Mouse (Mus musculus): Measurements from ENCODE around the gene Tmem107. TPM values are rescaled to one million over a fixed set of nuclear protein-coding genes. Genes with fewer than 3 reads are reported as not detected.

Tmem107 gene
- polyA plus RNA-seq, 1 experiment from 2014 or later, result 59.8 TPM

DNA sequence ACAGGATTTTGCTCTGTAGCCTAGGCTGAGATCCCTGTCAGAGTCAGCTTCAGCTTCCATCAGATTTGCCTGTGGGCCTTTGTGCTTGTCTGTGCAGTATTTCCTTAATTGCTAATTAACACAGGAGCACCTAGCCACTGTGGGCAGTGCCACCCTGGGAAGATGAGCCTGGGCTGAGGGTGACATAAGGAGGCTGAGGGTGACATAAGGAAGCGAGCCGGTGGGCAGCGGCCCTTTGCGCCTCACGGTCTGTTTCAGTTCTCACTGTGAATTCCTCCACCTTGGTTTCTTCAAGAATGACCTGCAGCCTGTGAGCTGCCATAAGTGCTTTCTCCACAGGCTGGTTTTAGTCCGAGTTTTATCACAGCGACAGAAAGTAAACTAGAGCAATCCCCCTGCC, 11.0 kb downstream of the Tmem107 start:
- 82% methylated on average over 7 of the region's 7 CpGs for WGBS
- no peak overlapping the region for H3K9ac ChIP-seq (replicated peaks; ENCODE audit: low read depth, low read length)

DNA sequence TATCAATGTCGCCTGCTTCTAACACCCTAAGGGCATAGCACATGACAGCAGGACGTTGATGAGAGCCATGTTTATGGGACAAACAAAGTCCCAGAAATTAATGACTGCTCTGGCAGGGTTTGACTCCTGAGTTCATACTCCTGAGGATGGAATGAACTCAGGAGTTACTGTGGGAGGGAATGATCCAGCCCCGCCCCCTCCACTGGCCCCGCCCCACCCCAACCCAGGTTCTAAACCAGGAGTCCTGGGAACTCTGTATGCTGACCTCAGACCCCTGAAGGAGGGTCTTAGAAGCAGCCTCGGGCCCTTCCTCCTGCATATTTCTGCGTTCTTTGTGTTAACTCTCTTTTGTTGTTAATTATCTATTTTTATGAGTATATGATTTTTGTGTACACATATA, 15.0 kb downstream of the Tmem107 start:
- peaks cover 29% of the 10 kb centered on the region for H3K4me1 ChIP-seq (ENCODE audit: control insufficient read depth, insufficient read depth, low read length)
- no peak for ATAC-seq (ENCODE audit: insufficient number of reproducible peaks, insufficient read depth, low FRiP score, low read depth)
- no peaks in the 10 kb centered on the region for H3K9me3 ChIP-seq (ENCODE audit: control insufficient read depth, low read depth, low read length)
- no peak overlapping the region for H3K4me3 ChIP-seq (ENCODE audit: low read depth, low read length)
- H3K27me3 ChIP-seq (ENCODE audit: control insufficient read depth, insufficient read depth, low read length), result no peaks in the 10 kb centered on the region
- no peak overlapping the region for H3K9ac ChIP-seq (replicated peaks; ENCODE audit: low read depth, low read length)
- H3K4me2 ChIP-seq (replicated peaks; ENCODE audit: low read depth, low read length), result no peak overlapping the region
- 57% methylated on average over 6 of the region's 6 CpGs for WGBS
- H3K27ac ChIP-seq (ENCODE audit: low read length), result no peak overlapping the region; the same call in 1 of the 2 replicates
- H3K36me3 ChIP-seq (ENCODE audit: control insufficient read depth, insufficient read depth, low read length), result peaks cover 7% of the 10 kb centered on the region

More for the DNA sequence above, 11.0 kb downstream of the Tmem107 start:
- H3K4me2 ChIP-seq (replicated peaks; ENCODE audit: low read depth, low read length), result no peak overlapping the region
- H3K27ac ChIP-seq (ENCODE audit: low read length), result no peak overlapping the region
- H3K4me3 ChIP-seq (ENCODE audit: low read depth, low read length), result no peak overlapping the region
- H3K36me3 ChIP-seq (ENCODE audit: control insufficient read depth, insufficient read depth, low read length), result no peaks in the 10 kb centered on the region
- no peaks in the 10 kb centered on the region for H3K27me3 ChIP-seq (ENCODE audit: control insufficient read depth, insufficient read depth, low read length)
- H3K4me1 ChIP-seq (ENCODE audit: control insufficient read depth, insufficient read depth, low read length), result 0 out of 2 replicates have a peak, but pooled peaks cover 3% of the 10 kb centered on the region
- no peaks in the 10 kb centered on the region for H3K9me3 ChIP-seq (ENCODE audit: control insufficient read depth, low read depth, low read length)
- ATAC-seq (ENCODE audit: insufficient number of reproducible peaks, insufficient read depth, low FRiP score, low read depth), result no peak

DNA sequence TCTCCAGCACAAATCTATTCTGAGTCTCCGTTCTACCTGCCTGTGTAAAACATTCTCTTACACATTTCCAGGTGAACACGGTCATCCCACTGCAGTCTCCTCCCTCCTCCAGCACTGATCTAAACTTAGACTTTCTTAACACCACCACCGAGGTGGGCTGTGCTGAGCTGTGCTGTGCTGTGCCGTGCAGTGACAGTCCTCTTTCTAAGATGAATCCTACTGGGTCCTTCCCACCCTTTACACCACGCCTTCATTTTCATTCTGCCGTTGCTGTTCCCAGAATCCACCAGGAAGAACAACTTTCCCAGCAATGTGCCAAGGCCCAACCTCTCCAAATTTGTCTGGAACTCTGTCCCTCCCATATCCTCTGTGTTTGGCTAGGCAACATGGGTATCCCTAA, 15.8 kb downstream of the Tmem107 start:
- Histone ChIP-seq H3K4me3 (ENCODE audit: low read depth, low read length) (no peak overlapping the region), H3K9me3 (ENCODE audit: control insufficient read depth, low read depth, low read length) (no peaks in the 10 kb centered on the region), H3K27ac (ENCODE audit: low read length) (peak overlapping the region; percentile 91), H3K9ac (replicated peaks; ENCODE audit: low read depth, low read length) (no peak overlapping the region), H3K36me3 (ENCODE audit: control insufficient read depth, insufficient read depth, low read length) (peaks cover 12% of the 10 kb centered on the region), H3K4me2 (replicated peaks; ENCODE audit: low read depth, low read length) (no peak overlapping the region), H3K4me1 (ENCODE audit: control insufficient read depth, insufficient read depth, low read length) (peaks cover 29% of the 10 kb centered on the region), H3K27me3 (ENCODE audit: control insufficient read depth, insufficient read depth, low read length) (no peaks in the 10 kb centered on the region)
- 36% methylated on average over 6 of the region's 6 CpGs for WGBS
- no peak for ATAC-seq (ENCODE audit: insufficient number of reproducible peaks, insufficient read depth, low FRiP score, low read depth)

DNA sequence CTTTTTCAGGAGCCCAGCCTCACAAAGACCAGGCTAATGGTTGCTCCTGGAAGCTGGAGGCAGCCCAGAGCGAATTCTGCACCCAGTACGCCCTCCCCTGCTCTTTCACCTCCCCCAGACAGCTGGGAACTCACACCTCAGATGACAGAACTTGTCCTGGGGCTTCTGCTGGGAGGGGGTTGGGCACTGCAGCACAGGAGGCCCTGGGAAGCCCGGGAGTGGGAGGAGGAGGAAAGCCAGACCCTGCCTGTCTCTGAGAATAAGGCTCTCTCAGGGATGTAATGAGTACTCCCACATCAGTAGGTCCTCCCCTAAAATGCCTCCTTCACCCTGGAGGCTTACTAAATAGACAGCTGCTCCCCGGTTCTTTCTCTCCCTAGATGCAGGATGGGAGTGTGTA, 16.5 kb downstream of the Tmem107 start:
- H3K4me2 ChIP-seq (replicated peaks; ENCODE audit: low read depth, low read length), result no peak overlapping the region
- H3K27me3 ChIP-seq (ENCODE audit: control insufficient read depth, insufficient read depth, low read length), result no peaks in the 10 kb centered on the region
- H3K9ac ChIP-seq (replicated peaks; ENCODE audit: low read depth, low read length), result no peak overlapping the region
- H3K4me3 ChIP-seq (ENCODE audit: low read depth, low read length), result no peak overlapping the region
- 25% methylated on average over 4 of the region's 4 CpGs for WGBS
- peak; percentile 59; the same call in 1 of the 2 replicates for ATAC-seq (ENCODE audit: insufficient number of reproducible peaks, insufficient read depth, low FRiP score, low read depth)
- H3K9me3 ChIP-seq (ENCODE audit: control insufficient read depth, low read depth, low read length), result no peaks in the 10 kb centered on the region
- H3K36me3 ChIP-seq (ENCODE audit: control insufficient read depth, insufficient read depth, low read length), result peaks cover 19% of the 10 kb centered on the region
- peak overlapping the region; percentile 91 for H3K27ac ChIP-seq (ENCODE audit: low read length)
- peaks cover 29% of the 10 kb centered on the region for H3K4me1 ChIP-seq (ENCODE audit: control insufficient read depth, insufficient read depth, low read length)

DNA sequence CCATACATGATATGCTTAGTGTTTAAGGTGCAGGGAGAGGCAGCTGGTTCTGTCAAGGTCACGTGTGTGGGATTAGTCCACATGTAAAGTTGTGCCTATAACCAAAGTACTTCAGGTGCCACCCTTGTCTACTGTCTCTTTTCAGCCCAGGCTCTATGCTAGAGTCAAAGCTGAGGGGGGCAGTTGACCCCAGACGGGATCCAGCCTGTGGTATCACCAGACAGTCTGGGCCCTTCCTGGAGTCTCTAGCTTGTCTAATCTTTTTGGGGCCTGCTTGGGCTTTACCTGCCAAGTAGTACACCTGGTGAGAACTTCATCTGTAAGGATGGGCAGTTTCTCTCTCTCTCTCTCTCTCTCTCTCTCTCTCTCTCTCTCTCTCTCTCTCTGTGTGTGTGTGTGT, 17.0 kb downstream of the Tmem107 start:
- Histone ChIP-seq H3K9ac (replicated peaks; ENCODE audit: low read depth, low read length) (no peak overlapping the region), H3K36me3 (ENCODE audit: control insufficient read depth, insufficient read depth, low read length) (peaks cover 23% of the 10 kb centered on the region), H3K4me3 (ENCODE audit: low read depth, low read length) (no peak overlapping the region), H3K27ac (ENCODE audit: low read length) (peak overlapping the region; percentile 91; the same call in 1 of the 2 replicates), H3K4me2 (replicated peaks; ENCODE audit: low read depth, low read length) (peak overlapping the region; percentile 74; the same call in 1 of the 2 replicates), H3K9me3 (ENCODE audit: control insufficient read depth, low read depth, low read length) (no peaks in the 10 kb centered on the region), H3K27me3 (ENCODE audit: control insufficient read depth, insufficient read depth, low read length) (no peaks in the 10 kb centered on the region), H3K4me1 (ENCODE audit: control insufficient read depth, insufficient read depth, low read length) (peaks cover 29% of the 10 kb centered on the region)
- no peak for ATAC-seq (ENCODE audit: insufficient number of reproducible peaks, insufficient read depth, low FRiP score, low read depth)
- whole genome bisulfite sequencing, result 68% methylated on average over 2 of the region's 2 CpGs

DNA sequence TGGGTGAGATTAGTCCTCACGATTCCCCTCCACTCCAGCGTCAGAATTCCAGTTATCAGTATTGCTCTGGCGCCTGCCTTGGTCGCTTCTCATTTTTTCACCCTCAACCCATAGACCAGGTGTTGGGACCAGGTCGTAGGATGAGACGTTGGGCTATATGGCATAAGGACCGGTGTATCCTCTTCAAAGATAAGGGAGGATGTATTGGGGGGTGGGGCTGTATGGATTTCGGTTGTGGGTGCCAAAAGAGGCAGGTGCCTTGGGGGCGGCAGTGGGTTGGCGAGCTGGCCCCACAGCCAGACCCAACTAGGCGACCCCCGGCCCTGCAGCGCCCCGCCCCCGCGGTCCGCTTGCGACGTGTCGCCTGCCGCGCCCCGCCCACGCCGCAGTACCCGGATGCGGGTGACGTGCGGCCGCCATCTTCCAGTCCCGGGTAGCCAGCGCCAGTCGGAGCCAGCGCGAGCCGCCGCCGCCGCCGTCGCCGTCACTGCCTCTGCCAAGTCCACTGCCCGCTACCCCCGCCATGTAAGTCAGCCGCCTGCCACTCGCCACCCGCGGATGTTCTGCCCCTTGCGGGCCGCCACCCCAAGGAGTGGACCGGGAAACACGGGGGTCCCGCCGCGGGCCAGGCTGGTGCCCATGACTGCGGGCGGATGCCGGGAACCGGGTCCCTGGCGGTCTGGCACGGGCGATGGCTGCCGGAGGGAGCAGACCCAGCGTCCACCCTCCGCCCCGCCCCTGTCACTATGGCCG, 17.7 kb downstream of the Tmem107 start, which contains the start of gene Vamp2:
Gene Vamp2, plus strand, starts transcription at position 388 of the 753 bp plus-strand sequence.
- peak; percentile 76 for ATAC-seq (ENCODE audit: insufficient number of reproducible peaks, insufficient read depth, low FRiP score, low read depth)
- Histone ChIP-seq H3K27ac (ENCODE audit: low read length) (peak within 1 kb of the TSS; percentile 91), H3K4me2 (replicated peaks; ENCODE audit: low read depth, low read length) (peak within 1 kb of the TSS; percentile 74), H3K36me3 (ENCODE audit: control insufficient read depth, insufficient read depth, low read length) (peaks cover 24% of the 10 kb centered on the region), H3K4me1 (ENCODE audit: control insufficient read depth, insufficient read depth, low read length) (peaks cover 29% of the 10 kb centered on the region), H3K9ac (replicated peaks; ENCODE audit: low read depth, low read length) (peak within 1 kb of the TSS; percentile 99), H3K4me3 (ENCODE audit: low read depth, low read length) (peak within 1 kb of the TSS; percentile 99), H3K27me3 (ENCODE audit: control insufficient read depth, insufficient read depth, low read length) (no peaks in the 10 kb centered on the region), H3K9me3 (ENCODE audit: control insufficient read depth, low read depth, low read length) (no peaks in the 10 kb centered on the region)
- WGBS, result 1% methylated on average over 59 of the region's 67 CpGs

DNA sequence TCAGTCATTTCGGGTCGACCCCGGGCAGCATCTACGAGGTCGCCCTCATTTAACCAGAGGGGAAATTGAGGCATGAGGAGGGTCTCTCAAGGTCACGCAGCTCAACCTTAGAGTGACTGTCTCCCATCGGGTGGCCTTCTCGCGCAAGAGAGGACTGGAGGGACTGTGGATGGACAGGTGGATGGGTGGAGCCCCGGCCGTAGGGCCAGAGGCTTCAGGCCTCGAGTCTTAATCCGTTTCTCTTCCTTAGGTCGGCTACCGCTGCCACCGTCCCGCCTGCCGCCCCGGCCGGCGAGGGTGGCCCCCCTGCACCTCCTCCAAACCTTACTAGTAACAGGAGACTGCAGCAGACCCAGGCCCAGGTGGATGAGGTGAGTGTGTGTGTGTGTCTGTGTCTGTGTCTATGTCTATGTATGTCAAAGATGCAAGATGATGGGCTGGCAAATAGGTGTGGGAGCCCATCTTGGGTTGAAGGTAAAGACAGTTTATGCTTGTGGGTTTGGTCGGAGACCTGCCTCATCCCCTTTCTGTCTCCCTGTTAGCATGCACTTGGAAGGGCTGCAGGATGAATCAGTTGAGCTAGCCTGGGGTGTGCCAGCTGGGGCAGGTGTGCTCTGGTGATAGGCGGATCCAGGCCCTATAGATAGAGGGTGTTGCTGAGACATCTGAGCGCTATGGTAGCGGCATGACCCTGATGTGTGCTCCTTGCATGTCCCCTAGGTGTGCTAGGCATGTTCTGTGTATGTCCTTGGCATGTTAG, 18.4 kb downstream of the Tmem107 start:
- Histone ChIP-seq H3K9ac (replicated peaks; ENCODE audit: low read depth, low read length) (peak overlapping the region; percentile 99), H3K36me3 (ENCODE audit: control insufficient read depth, insufficient read depth, low read length) (peaks cover 24% of the 10 kb centered on the region), H3K4me1 (ENCODE audit: control insufficient read depth, insufficient read depth, low read length) (peaks cover 29% of the 10 kb centered on the region), H3K27me3 (ENCODE audit: control insufficient read depth, insufficient read depth, low read length) (no peaks in the 10 kb centered on the region), H3K27ac (ENCODE audit: low read length) (peak overlapping the region; percentile 91), H3K4me2 (replicated peaks; ENCODE audit: low read depth, low read length) (peak overlapping the region; percentile 74), H3K9me3 (ENCODE audit: control insufficient read depth, low read depth, low read length) (no peaks in the 10 kb centered on the region), H3K4me3 (ENCODE audit: low read depth, low read length) (peak overlapping the region; percentile 99)
- whole genome bisulfite sequencing, result 10% methylated on average over 25 of the region's 25 CpGs
- peak; percentile 2; the same call in 1 of the 2 replicates for ATAC-seq (ENCODE audit: insufficient number of reproducible peaks, insufficient read depth, low FRiP score, low read depth)

DNA sequence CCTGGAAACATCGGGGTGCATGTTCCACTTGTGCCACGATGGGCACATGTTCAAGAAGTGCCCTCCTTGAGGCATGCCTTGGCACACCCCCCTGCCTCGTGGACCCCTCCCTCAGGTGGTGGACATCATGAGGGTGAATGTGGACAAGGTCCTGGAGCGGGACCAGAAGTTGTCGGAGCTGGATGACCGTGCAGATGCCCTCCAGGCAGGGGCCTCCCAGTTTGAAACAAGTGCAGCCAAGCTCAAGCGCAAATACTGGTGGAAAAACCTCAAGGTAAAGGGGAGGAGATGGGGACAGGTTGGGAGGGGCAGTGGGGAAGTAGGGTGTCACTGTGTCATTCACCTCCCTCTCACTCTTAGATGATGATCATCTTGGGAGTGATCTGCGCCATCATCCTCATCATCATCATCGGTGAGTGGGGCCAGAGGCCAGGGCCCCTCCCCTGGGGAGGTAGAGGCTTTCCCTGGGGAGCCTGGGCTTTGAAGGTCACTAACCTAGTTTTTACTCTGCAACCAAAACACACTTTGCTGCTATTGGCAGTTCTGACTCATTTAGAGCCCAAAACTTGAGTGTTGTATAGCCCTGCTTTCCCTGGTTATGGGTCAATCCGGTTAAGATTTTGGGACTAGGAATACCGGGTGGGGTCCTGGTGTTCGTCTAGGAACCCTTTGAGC, 19.1 kb downstream of the Tmem107 start:
- no peak for ATAC-seq (ENCODE audit: insufficient number of reproducible peaks, insufficient read depth, low FRiP score, low read depth)
- Histone ChIP-seq H3K27me3 (ENCODE audit: control insufficient read depth, insufficient read depth, low read length) (no peaks in the 10 kb centered on the region), H3K27ac (ENCODE audit: low read length) (no peak overlapping the region; the same call in 1 of the 2 replicates), H3K4me2 (replicated peaks; ENCODE audit: low read depth, low read length) (peak overlapping the region; percentile 74), H3K4me3 (ENCODE audit: low read depth, low read length) (peak overlapping the region; percentile 99), H3K9ac (replicated peaks; ENCODE audit: low read depth, low read length) (peak overlapping the region; percentile 99), H3K36me3 (ENCODE audit: control insufficient read depth, insufficient read depth, low read length) (peaks cover 24% of the 10 kb centered on the region), H3K9me3 (ENCODE audit: control insufficient read depth, low read depth, low read length) (no peaks in the 10 kb centered on the region), H3K4me1 (ENCODE audit: control insufficient read depth, insufficient read depth, low read length) (peaks cover 31% of the 10 kb centered on the region)
- 84% methylated on average over 12 of the region's 12 CpGs for WGBS

All from stomach, embryonic 14.5 days (tissue).